Mouse (Mus musculus) brain, embryonic 14.5 days (tissue): ENCODE results near the gene Pdf.

Experiments used
- CTCF ChIP-seq: fragments of 200-500 bp; IDR thresholded peaks from 2 replicates; pipeline ENCODE4 v1.5.1; 2012; ENCODE audit warnings: inconsistent platforms, mild to moderate bottlenecking, moderate library complexity, borderline replicate concordance; ENCODE audit not compliant: insufficient read depth, insufficient read length; ENCODE audit errors: extremely low read depth
- POLR2A ChIP-seq: fragments of 200-500 bp; IDR thresholded peaks from 2 replicates; pipeline ENCODE4 v1.6.1; 2012; ENCODE audit warnings: mild to moderate bottlenecking, inconsistent platforms, borderline replicate concordance; ENCODE audit not compliant: poor library complexity, insufficient read depth, insufficient read length, severe bottlenecking; ENCODE audit errors: extremely low read depth

DNA sequence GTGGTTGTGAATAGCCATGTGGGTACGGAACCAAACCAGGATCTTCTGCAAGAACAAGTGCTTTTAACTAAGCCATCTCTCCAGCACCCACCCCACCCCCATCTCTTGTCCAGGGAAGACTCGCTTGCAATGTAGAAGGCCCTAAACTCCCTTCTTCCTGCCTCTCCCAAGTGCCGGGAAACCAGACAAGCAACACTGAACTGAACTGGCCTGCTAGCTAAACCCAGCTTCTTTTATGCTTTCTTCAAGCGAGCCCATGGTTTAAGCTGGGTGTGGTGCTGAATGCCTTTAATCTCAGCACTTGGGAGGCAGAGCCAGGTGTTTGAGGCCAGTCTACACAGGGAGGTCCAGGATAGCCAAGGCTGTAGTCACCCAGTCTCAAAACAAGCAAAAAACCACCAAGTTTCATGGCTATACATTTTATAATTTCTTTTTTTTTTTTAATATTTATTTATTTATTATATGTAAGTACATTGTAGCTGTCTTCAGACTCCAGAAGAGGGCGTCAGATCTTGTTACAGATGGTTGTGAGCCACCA lies 40.2 kb upstream of the Pdf start:
- TF ChIP-seq POLR2A (no peak), CTCF (no peak)
